Mouse (Mus musculus) liver, embryonic 16.5 days (tissue): ENCODE data around the gene Pim3. TPM values are rescaled to one million over a fixed set of nuclear protein-coding genes. Genes with fewer than 3 reads are reported as not detected.
A peak's percentile ranks its signal among the peaks of the same experiment; 100 is the strongest.

Experiments used
- ATAC-seq: fragments of 200-750 bp; cut with Nextera tagmentation; 2 replicates; pipeline ENCODE4 v1.8.0; 2017; ENCODE audit warnings: low read depth, mild to moderate bottlenecking, moderate number of reproducible peaks, moderate library complexity
- H3K27ac ChIP-seq: fragments of 300-500 bp; sonication (generic); 2 replicates; pipeline ENCODE4 v1.5.1; 2014; ENCODE audit warnings: mild to moderate bottlenecking, low read length
- H3K27me3 ChIP-seq: fragments of 300-500 bp; sonication (generic); 2 replicates; pipeline ENCODE4 v1.6.1; 2014; ENCODE audit warnings: low read depth, low read length, mixed read lengths; ENCODE audit not compliant: control insufficient read depth, insufficient read depth
- H3K36me3 ChIP-seq: fragments of 300-500 bp; sonication (generic); 2 replicates; pipeline ENCODE4 v1.6.1; 2014; ENCODE audit warnings: mild to moderate bottlenecking; ENCODE audit not compliant: control insufficient read depth, insufficient read depth
- H3K4me1 ChIP-seq: fragments of 300-500 bp; sonication (generic); 2 replicates; pipeline ENCODE4 v1.6.1; 2014; ENCODE audit warnings: low read depth, low read length, mixed read lengths; ENCODE audit not compliant: control insufficient read depth
- H3K4me2 ChIP-seq: fragments of 300-500 bp; sonication (generic); 2 replicates; pipeline ENCODE4 v1.6.1; 2014; ENCODE audit warnings: low read depth, low read length, mixed read lengths
- H3K4me3 ChIP-seq: fragments of 300-500 bp; sonication (generic); 2 replicates; pipeline ENCODE4 v1.5.1; 2014; ENCODE audit warnings: low read depth, mild to moderate bottlenecking, low read length
- H3K9ac ChIP-seq: fragments of 300-500 bp; sonication (generic); 2 replicates; pipeline ENCODE4 v1.6.1; 2014; ENCODE audit warnings: low read depth, low read length
- H3K9me3 ChIP-seq: fragments of 300-500 bp; sonication (generic); replicated peaks from 2 replicates; pipeline ENCODE4 v1.6.1; 2016; ENCODE audit warnings: low read length; ENCODE audit not compliant: control insufficient read depth
- WGBS: fragments of 180-500 bp; shearing (Covaris S2); extraction: QIAGEN DNeasy Blood & Tissue Kit; methylation state at CpG from one replicate; pipeline ENCODE4 v1.1.7; 2014; ENCODE audit not compliant: insufficient replicate concordance; 5-methylcytosine and 5-hydroxymethylcytosine counted together
- polyA plus RNA-seq: library from polyadenylated mRNA; unstranded; fragments of >200 nt; fragmentation: Nextera tagmentation; extraction: Ambion mirVana; gene quantifications from 2 replicates; pipeline ENCODE4 v1.2.1, GENCODE M21; 2015

Gene Pim3
- polyA plus RNA-seq, 1 experiment from 2014 or later: 33.8 TPM

DNA sequence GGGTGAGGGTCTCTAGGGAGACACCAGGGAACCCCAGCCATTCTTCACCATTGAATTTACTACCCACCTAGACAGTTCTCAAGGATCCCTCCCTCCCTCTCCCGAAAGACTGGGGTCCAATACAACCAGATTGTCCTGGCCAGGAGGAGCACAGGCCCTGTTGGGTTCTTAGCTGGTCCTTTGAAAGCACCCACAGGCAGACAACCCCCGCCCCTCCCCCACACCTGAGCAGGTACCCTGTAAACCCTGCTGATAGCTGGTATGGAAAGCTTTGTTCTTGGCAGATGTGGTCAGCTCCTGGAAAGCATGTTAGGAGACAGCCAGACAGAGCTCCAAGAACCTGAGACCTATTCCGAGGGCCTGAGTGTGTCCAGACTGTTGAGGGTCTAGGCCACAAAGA is 1.2 kb upstream of the Pim3 start:
- Histone ChIP-seq H3K9ac (no peak overlapping the region), H3K36me3 (peaks cover 6% of the 10 kb centered on the region), H3K27me3 (no peaks in the 10 kb centered on the region), H3K27ac (no peak overlapping the region), H3K4me3 (no peak overlapping the region), H3K9me3 (no peaks in the 10 kb centered on the region), H3K4me1 (peaks cover 29% of the 10 kb centered on the region), H3K4me2 (no peak overlapping the region)
- WGBS: 62% methylated on average over 3 of the region's 3 CpGs
- ATAC-seq: no peak

DNA sequence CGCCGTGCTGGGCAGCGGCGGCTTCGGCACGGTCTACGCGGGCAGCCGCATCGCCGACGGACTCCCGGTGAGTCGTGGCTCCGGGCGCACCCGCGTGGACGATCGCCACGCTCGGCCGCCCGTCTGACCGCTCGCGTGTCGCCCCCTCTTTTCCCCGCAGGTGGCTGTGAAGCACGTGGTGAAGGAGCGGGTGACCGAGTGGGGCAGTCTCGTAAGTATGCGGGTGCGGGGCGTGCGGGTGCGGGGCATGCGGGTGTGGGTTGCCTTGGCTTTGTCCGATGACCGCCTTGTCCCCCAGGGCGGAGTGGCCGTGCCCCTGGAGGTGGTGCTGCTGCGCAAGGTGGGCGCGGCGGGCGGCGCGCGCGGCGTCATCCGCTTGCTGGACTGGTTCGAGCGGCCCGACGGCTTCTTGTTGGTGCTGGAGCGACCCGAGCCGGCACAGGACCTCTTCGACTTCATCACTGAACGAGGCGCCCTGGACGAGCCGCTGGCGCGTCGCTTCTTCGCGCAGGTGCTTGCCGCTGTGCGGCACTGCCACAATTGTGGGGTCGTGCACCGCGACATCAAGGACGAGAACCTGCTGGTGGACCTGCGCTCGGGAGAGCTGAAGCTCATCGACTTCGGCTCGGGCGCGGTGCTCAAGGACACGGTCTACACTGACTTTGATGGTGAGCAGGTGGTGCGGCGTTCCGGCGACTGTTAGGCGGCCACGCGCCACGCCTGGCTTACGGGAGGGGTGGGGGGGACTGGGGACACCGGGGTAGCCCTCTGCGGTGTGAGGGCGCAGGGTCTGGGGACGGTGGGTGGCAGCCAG is 1.1 kb downstream of the Pim3 start:
- no peak for ATAC-seq
- peak overlapping the region; percentile 86 for H3K4me2 ChIP-seq
- WGBS: under 1% methylated on average over 98 of the region's 98 CpGs
- peaks cover 6% of the 10 kb centered on the region for H3K36me3 ChIP-seq
- H3K27ac ChIP-seq: peak overlapping the region; percentile 85
- H3K27me3 ChIP-seq: no peaks in the 10 kb centered on the region
- H3K4me1 ChIP-seq: peaks cover 35% of the 10 kb centered on the region
- H3K9ac ChIP-seq: peak overlapping the region; percentile 77
- H3K4me3 ChIP-seq: peak overlapping the region; percentile 68
- H3K9me3 ChIP-seq: no peaks in the 10 kb centered on the region

DNA sequence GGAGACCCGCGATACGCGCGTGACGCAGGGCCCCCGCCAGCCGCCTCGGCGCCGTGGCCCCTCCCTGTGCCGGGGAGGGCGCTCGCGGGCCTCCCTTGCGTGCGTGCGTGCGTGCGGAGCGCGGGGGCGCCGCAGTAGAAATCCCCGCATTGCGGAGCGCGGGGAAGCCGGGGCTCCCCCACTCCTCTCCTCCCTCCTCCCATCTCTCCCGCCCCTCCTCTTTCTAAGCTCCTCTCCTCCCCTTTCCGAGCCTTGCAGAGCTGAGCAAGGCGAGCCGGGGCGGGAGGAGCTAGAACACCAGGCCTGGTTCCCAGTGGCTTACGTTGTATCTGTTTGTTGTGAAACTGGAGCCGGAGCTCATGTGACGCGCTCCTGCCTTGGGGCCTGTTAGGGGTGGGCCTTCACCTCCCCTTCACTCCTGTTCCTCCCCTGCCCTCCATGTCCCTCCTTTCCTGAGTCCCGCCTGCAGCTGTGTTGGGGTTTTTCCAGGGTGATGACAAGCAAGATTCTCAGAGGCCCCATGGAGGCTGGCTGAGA is 1.8 kb downstream of the Pim3 start:
- 2% methylated on average over 21 of the region's 39 CpGs for WGBS
- Histone ChIP-seq H3K4me2 (peak overlapping the region; percentile 86), H3K4me1 (peaks cover 39% of the 10 kb centered on the region), H3K27ac (peak overlapping the region; percentile 85), H3K9ac (peak overlapping the region; percentile 77), H3K4me3 (peak overlapping the region; percentile 68), H3K27me3 (no peaks in the 10 kb centered on the region), H3K9me3 (no peaks in the 10 kb centered on the region), H3K36me3 (peaks cover 6% of the 10 kb centered on the region)
- peak; percentile 35 for ATAC-seq

DNA sequence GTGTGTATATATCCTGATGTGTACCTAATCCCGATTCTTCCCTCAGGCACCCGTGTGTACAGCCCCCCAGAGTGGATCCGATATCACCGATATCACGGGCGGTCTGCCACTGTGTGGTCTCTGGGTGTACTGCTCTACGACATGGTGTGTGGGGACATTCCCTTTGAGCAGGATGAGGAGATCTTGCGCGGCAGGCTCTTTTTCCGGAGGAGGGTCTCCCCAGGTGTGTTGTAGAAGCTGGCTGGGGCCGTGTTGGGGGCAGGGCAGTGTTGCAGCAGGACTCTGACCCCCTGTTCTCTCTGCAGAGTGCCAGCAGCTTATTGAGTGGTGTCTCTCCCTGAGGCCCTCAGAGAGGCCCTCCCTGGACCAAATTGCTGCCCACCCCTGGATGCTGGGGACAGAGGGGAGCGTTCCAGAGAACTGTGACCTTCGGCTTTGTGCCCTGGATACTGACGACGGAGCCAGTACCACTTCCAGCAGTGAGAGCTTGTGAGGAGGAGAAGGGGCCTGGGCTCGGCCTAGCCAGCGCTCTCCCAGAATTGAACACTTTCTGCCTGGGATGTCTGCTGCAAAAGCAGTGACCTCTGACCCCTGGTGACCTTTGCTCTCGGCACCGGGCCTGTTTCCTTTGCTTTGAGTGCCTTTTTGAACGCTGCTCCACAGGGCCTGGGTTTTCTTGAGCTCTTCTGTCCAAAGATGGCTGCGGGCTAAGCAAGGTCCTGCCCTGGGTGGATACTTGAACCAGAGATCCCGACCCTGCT is 2.5 kb downstream of the Pim3 start:
- Histone ChIP-seq H3K4me2 (peak overlapping the region; percentile 86), H3K9ac (peak overlapping the region; percentile 77), H3K36me3 (peaks cover 6% of the 10 kb centered on the region), H3K9me3 (no peaks in the 10 kb centered on the region), H3K4me3 (peak overlapping the region; percentile 68), H3K27ac (peak overlapping the region; percentile 85), H3K4me1 (peaks cover 39% of the 10 kb centered on the region), H3K27me3 (no peaks in the 10 kb centered on the region)
- WGBS: 74% methylated on average over 22 of the region's 22 CpGs
- no peak for ATAC-seq

DNA sequence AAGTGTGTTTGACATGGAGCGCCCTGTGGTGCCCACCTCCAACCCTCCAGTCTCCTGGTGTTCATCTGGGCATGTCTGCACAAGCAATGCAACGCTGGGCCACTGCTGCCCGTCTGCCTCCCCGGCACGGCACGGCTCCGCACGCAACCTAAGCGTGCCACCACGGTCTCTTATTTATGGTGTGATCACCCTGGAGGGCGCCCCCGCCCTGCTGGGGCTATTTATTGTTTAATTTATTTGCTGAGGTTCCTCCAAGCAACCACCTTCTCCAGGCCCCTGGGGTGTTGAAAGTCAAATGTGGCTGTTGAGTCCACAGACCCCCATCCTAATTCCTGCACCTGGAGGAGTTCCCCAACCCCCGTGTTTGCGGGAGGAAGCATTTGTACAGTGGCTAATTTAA is 3.1 kb downstream of the Pim3 start:
- Histone ChIP-seq H3K4me3 (peak overlapping the region; percentile 68), H3K36me3 (peaks cover 6% of the 10 kb centered on the region), H3K27ac (peak overlapping the region; percentile 85), H3K9me3 (no peaks in the 10 kb centered on the region), H3K9ac (no peak overlapping the region), H3K27me3 (no peaks in the 10 kb centered on the region), H3K4me1 (peaks cover 40% of the 10 kb centered on the region), H3K4me2 (peak overlapping the region; percentile 86)
- ATAC-seq: no peak
- 87% methylated on average over 14 of the region's 14 CpGs for WGBS

DNA sequence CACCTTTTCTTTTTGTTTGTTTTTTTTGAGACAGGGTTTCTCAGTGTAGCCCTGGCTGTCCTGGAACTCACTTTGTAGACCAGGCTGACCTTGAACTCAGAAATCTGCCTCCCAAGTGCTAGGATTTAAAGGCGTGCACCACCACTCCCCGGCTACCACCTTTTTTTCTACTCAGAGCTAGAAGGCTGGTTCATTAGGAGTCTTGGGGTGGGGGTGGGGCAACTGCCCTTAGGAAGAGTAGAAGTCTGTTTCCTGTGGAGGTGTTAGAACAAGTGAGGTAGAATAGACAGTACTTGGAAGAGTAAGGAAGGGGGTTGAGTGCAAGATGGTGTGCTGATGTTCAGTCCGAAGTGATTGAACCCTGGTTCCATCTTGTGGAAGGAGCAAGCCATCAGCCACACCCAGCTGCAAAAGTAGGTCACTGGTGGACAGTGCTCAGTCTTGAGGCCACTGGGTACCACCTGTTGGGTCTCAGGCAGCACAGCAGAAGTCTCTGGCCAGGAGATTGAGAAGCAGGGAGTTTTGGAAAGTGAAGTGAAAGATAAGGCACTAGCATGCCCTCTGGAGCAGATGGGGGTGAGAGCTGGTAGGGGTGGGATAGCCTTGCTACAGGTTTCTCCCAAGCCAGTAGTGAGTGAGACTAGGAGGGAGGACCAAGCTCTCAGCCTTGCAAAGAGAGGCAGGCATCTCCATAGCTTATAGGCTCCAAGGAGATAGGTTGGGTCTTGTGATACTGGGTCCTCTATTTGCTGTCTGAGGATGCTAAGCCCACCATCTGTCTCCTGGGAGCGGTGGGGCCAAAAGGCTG is 4.1 kb downstream of the Pim3 start:
- Histone ChIP-seq H3K36me3 (peaks cover 6% of the 10 kb centered on the region), H3K27ac (peak overlapping the region; percentile 76; the same call in 1 of the 2 replicates), H3K4me1 (peaks cover 42% of the 10 kb centered on the region), H3K9me3 (no peaks in the 10 kb centered on the region), H3K9ac (no peak overlapping the region), H3K4me3 (no peak overlapping the region), H3K27me3 (no peaks in the 10 kb centered on the region), H3K4me2 (peak overlapping the region; percentile 86; the same call in 1 of the 2 replicates)
- no peak for ATAC-seq
- WGBS: 76% methylated on average over 4 of the region's 4 CpGs

- Histone ChIP-seq H3K36me3 (peaks cover 6% of the 10 kb centered on the region), H3K4me2 (no peak overlapping the region), H3K27me3 (no peaks in the 10 kb centered on the region), H3K4me1 (peaks cover 35% of the 10 kb centered on the region), H3K27ac (peak overlapping the region; percentile 76), H3K9me3 (no peaks in the 10 kb centered on the region), H3K9ac (no peak overlapping the region), H3K4me3 (no peak overlapping the region)
- WGBS: 41% methylated on average over 7 of the region's 7 CpGs
- ATAC-seq: no peak
Measured at GRCm38 (mm10) chr15:88866934-88867356, 5.0 kb downstream of the Pim3 start.

- WGBS: 32% methylated on average over 5 of the region's 5 CpGs
- peak; percentile 31 for ATAC-seq
- peaks cover 34% of the 10 kb centered on the region for H3K4me1 ChIP-seq
- H3K27ac ChIP-seq: peak overlapping the region; percentile 76
- peaks cover 6% of the 10 kb centered on the region for H3K36me3 ChIP-seq
- H3K4me2 ChIP-seq: no peak overlapping the region
- no peaks in the 10 kb centered on the region for H3K27me3 ChIP-seq
- no peak overlapping the region for H3K4me3 ChIP-seq
- no peak overlapping the region for H3K9ac ChIP-seq
- no peaks in the 10 kb centered on the region for H3K9me3 ChIP-seq
Measured at GRCm38 (mm10) chr15:88867368-88868023, 5.5 kb downstream of the Pim3 start.
